Mouse (Mus musculus): ENCODE results near the gene Cracr2b.

DNA sequence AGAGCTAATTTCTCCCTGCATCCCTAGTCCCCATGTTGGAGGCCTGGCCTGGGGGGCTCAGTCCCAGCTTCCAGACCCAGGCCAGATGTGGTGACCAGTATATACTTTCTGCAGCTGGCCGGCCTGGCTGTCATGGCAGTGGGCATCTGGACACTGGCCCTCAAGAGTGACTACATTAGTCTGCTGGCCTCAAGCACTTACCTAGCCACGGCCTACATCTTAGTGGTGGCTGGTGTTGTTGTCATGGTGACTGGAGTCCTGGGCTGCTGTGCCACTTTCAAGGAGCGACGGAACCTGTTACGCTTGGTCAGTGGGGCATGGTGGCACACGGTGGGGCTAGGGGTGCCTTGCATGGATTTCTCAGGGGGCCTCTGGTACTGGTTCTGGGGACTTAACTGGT, 8.5 kb downstream of the Cracr2b start:
- TF ChIP-seq NELFE (IDR thresholded peaks at IDR 0.05; ENCODE audit: low read depth, low read length) (no peak), CTCF (conservative IDR thresholded peaks at IDR 0.05 in 1 of 2, IDR thresholded peaks at IDR 0.05 in 1 of 2; ENCODE audit: low read depth in 2 of 2, low read length in 2 of 2) (no peak), TBP (conservative IDR thresholded peaks at IDR 0.05; ENCODE audit: low read depth, low read length) (no peak), USF2 (conservative IDR thresholded peaks at IDR 0.05; ENCODE audit: low read depth, low read length) (no peak), SMC3 (IDR thresholded peaks at IDR 0.05; ENCODE audit: low read depth, low read length) (no peak), ELF1 (IDR thresholded peaks at IDR 0.05; ENCODE audit: low read depth, low read length) (no peak), POLR2A (IDR thresholded peaks at IDR 0.05; ENCODE audit: low read depth, low read length) (no peak)
